Mouse (Mus musculus) midbrain, embryonic 16.5 days (tissue): Measurements from ENCODE around the gene Myo6. TPM values are rescaled to one million over a fixed set of nuclear protein-coding genes. Genes with fewer than 3 reads are reported as not detected.

ENCODE experiments used
- ATAC-seq: fragments of 200-750 bp; cut with Nextera tagmentation; 2 replicates; pipeline ENCODE4 v1.8.0; 2017; ENCODE audit warnings: moderate TSS enrichment
- H3K27ac ChIP-seq: fragments of 300-500 bp; sonication (generic); 2 replicates; pipeline ENCODE4 v1.5.1; 2014; ENCODE audit warnings: mild to moderate bottlenecking, low read length, mixed read lengths
- H3K27me3 ChIP-seq: fragments of 300-500 bp; sonication (generic); 2 replicates; pipeline ENCODE4 v1.6.1; 2014; ENCODE audit warnings: low read depth, low read length, mixed read lengths; ENCODE audit not compliant: control insufficient read depth, insufficient read depth
- H3K36me3 ChIP-seq: fragments of 300-500 bp; sonication (generic); 2 replicates; pipeline ENCODE4 v1.6.1; 2014; ENCODE audit warnings: mild to moderate bottlenecking, low read length, moderate library complexity, mixed read lengths; ENCODE audit not compliant: control insufficient read depth, insufficient read depth
- H3K4me1 ChIP-seq: fragments of 300-500 bp; sonication (generic); 2 replicates; pipeline ENCODE4 v1.6.1; 2014; ENCODE audit warnings: mild to moderate bottlenecking, low read length, mixed read lengths; ENCODE audit not compliant: control insufficient read depth, insufficient read depth
- H3K4me2 ChIP-seq: fragments of 300-500 bp; sonication (generic); 2 replicates; pipeline ENCODE4 v1.6.1; 2014; ENCODE audit warnings: mild to moderate bottlenecking, low read length, mixed read lengths
- H3K4me3 ChIP-seq: fragments of 300-500 bp; sonication (generic); 2 replicates; pipeline ENCODE4 v1.5.1; 2014; ENCODE audit warnings: low read depth, mild to moderate bottlenecking, low read length, moderate library complexity, mixed read lengths
- H3K9ac ChIP-seq: fragments of 300-500 bp; sonication (generic); 2 replicates; pipeline ENCODE4 v1.6.1; 2014; ENCODE audit warnings: low read depth, low read length, mixed read lengths
- H3K9me3 ChIP-seq: fragments of 300-500 bp; sonication (generic); replicated peaks from 2 replicates; pipeline ENCODE4 v1.6.1; 2014; ENCODE audit warnings: mild to moderate bottlenecking, low read length, mixed read lengths; ENCODE audit not compliant: control insufficient read depth, poor library complexity, severe bottlenecking
- WGBS: fragments of 180-500 bp; shearing (Covaris S2); extraction: QIAGEN DNeasy Blood & Tissue Kit; methylation state at CpG from one replicate; pipeline ENCODE4 v1.1.7; 2014; 5-methylcytosine and 5-hydroxymethylcytosine counted together
- polyA plus RNA-seq: library from polyadenylated mRNA; unstranded; fragments of >200 nt; fragmentation: Nextera tagmentation; extraction: Ambion mirVana; gene quantifications from 2 replicates; pipeline ENCODE4 v1.2.1, GENCODE M21; 2015

Myo6 gene
- polyA plus RNA-seq, 1 experiment from 2014 or later, result 22.7 TPM

- no peak for ATAC-seq
- H3K36me3 ChIP-seq, result no peaks in the 10 kb centered on the region
- H3K4me3 ChIP-seq, result no peak overlapping the region
- H3K9me3 ChIP-seq, result no peaks in the 10 kb centered on the region
- WGBS, result 93% methylated on average over 9 of the region's 12 CpGs
- peaks cover 2% of the 10 kb centered on the region for H3K4me1 ChIP-seq
- no peaks in the 10 kb centered on the region for H3K27me3 ChIP-seq
- H3K27ac ChIP-seq, result no peak overlapping the region
- H3K9ac ChIP-seq, result no peak overlapping the region
- H3K4me2 ChIP-seq, result no peak overlapping the region
These were observed 45.3 kb downstream of the Myo6 start for GRCm38 (mm10) chr9:80210096-80210495.

DNA sequence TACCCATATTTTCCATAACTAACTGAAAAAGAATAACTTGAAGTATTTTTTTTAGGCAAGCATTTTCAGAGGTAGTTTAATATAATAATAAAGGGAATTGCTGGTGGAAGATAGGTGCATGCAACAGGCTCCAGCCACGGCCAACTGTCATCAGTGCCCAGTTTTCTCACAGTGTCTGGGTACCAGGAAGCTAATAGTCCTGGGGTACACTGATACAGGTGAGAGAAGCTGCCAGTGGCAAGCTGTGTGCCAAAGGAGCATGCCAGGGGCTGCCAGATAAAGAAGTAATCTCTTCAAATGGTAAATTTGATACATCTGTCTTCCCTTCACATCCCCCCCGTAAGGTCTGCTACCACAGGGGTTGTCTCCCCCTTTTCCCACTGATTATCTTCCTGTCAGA, 48.6 kb downstream of the Myo6 start:
- ATAC-seq, result no peak

DNA sequence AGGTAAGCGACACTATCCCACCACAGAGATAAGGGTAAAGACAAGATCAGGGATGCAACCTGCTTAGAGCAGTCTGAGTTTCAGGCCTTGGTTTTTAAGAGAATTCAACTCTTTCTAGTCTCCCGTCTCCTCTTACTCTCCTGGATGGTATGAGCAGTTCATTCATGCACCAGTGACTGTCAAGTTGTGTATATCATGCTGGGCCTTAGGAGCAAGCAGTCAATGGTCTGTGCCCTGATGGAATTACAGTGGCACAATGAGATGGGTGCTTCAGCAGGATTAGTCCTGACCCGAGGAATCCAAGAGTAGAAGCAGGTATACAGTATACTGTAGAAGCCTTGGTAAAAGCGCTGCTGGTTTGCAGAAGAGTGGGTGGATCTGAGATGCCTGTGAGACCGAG, 50.7 kb downstream of the Myo6 start:
- Histone ChIP-seq H3K36me3 (no peaks in the 10 kb centered on the region), H3K4me1 (peaks cover 6% of the 10 kb centered on the region), H3K9ac (no peak overlapping the region), H3K27ac (no peak overlapping the region), H3K4me3 (no peak overlapping the region), H3K4me2 (no peak overlapping the region), H3K9me3 (no peaks in the 10 kb centered on the region), H3K27me3 (no peaks in the 10 kb centered on the region)
- WGBS, result 89% methylated on average over 5 of the region's 5 CpGs
- ATAC-seq, result no peak

More for the DNA sequence above, 48.6 kb downstream of the Myo6 start:
- no peaks in the 10 kb centered on the region for H3K27me3 ChIP-seq
- no peaks in the 10 kb centered on the region for H3K36me3 ChIP-seq
- no peak overlapping the region for H3K27ac ChIP-seq
- H3K4me1 ChIP-seq, result peaks cover 8% of the 10 kb centered on the region
- no peak overlapping the region for H3K4me3 ChIP-seq
- no peaks in the 10 kb centered on the region for H3K9me3 ChIP-seq
- H3K4me2 ChIP-seq, result no peak overlapping the region
- no peak overlapping the region for H3K9ac ChIP-seq
- WGBS, result 82% methylated on average over 2 of the region's 2 CpGs

- WGBS, result 72% methylated on average over 16 of the region's 16 CpGs
- Histone ChIP-seq H3K4me1 (peaks cover 6% of the 10 kb centered on the region), H3K4me3 (no peak overlapping the region), H3K9me3 (no peaks in the 10 kb centered on the region), H3K27ac (no peak overlapping the region), H3K9ac (no peak overlapping the region), H3K36me3 (no peaks in the 10 kb centered on the region), H3K27me3 (no peaks in the 10 kb centered on the region), H3K4me2 (no peak overlapping the region)
- ATAC-seq, result no peak
These were observed 52.1 kb downstream of the Myo6 start for GRCm38 (mm10) chr9:80216786-80217501.

DNA sequence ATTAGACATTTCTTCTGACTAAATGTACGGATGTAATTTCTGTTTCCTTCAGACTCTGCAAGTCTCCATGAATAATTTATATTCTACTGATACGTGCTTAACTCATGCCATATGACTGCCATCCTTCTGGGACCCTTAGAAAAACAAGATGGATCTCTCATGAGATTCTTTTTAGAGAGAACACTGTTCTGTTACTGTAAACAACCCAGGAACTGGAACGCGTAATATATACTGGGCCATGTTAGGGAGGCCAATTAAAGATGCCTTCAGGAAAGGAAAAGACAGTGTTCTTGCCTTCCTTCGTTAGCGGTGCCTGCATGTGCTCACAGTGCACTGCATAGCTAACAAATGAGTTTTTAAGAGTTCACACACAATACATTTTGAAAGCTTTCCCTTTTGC, 53.9 kb downstream of the Myo6 start:
- H3K27me3 ChIP-seq, result no peaks in the 10 kb centered on the region
- 43% methylated on average over 6 of the region's 6 CpGs for WGBS
- no peak overlapping the region for H3K27ac ChIP-seq
- no peak overlapping the region for H3K4me3 ChIP-seq
- H3K4me2 ChIP-seq, result no peak overlapping the region
- peak; percentile 76 for ATAC-seq
- H3K9me3 ChIP-seq, result no peaks in the 10 kb centered on the region
- H3K36me3 ChIP-seq, result no peaks in the 10 kb centered on the region
- no peak overlapping the region for H3K9ac ChIP-seq
- peaks cover 6% of the 10 kb centered on the region for H3K4me1 ChIP-seq

- Histone ChIP-seq H3K4me3 (no peak overlapping the region), H3K27me3 (no peaks in the 10 kb centered on the region), H3K36me3 (no peaks in the 10 kb centered on the region), H3K9ac (no peak overlapping the region), H3K4me1 (no peaks in the 10 kb centered on the region), H3K27ac (no peak overlapping the region), H3K4me2 (no peak overlapping the region), H3K9me3 (no peaks in the 10 kb centered on the region)
- 86% methylated on average over 11 of the region's 11 CpGs for WGBS
- ATAC-seq, result no peak
These were observed 59.3 kb downstream of the Myo6 start for GRCm38 (mm10) chr9:80223989-80224635.

GRCm38 (mm10) chr9:80226579-80227325, 61.9 kb downstream of the Myo6 start:
- H3K4me3 ChIP-seq, result no peak overlapping the region
- ATAC-seq, result no peak
- no peaks in the 10 kb centered on the region for H3K36me3 ChIP-seq
- H3K9me3 ChIP-seq, result no peaks in the 10 kb centered on the region
- H3K27ac ChIP-seq, result no peak overlapping the region
- no peak overlapping the region for H3K4me2 ChIP-seq
- WGBS, result 55% methylated on average over 5 of the region's 5 CpGs
- no peaks in the 10 kb centered on the region for H3K4me1 ChIP-seq
- H3K9ac ChIP-seq, result no peak overlapping the region
- no peaks in the 10 kb centered on the region for H3K27me3 ChIP-seq

- Histone ChIP-seq H3K4me3 (no peak overlapping the region), H3K9ac (no peak overlapping the region), H3K27me3 (no peaks in the 10 kb centered on the region), H3K4me2 (no peak overlapping the region), H3K4me1 (no peaks in the 10 kb centered on the region), H3K9me3 (no peaks in the 10 kb centered on the region), H3K27ac (no peak overlapping the region), H3K36me3 (no peaks in the 10 kb centered on the region)
- WGBS, result 26% methylated on average over 4 of the region's 4 CpGs
- ATAC-seq, result no peak
These were observed 69.1 kb downstream of the Myo6 start for GRCm38 (mm10) chr9:80233831-80234455.
